Mouse (Mus musculus): ENCODE results near the gene Foxn3.

- TF ChIP-seq CTCF (IDR thresholded peaks at IDR 0.05; ENCODE audit: borderline replicate concordance, extremely low read depth, insufficient read depth, insufficient read length) (no peak), POLR2A (IDR thresholded peaks at IDR 0.05; ENCODE audit: borderline replicate concordance, extremely low read depth, insufficient read depth, insufficient read length, poor library complexity, severe bottlenecking) (no peak)
These were observed 155.3 kb downstream of the Foxn3 start for GRCm38 (mm10) chr12:99408089-99408488.
